Mouse (Mus musculus): ENCODE data around the gene Rbpj. TPM values are rescaled to one million over a fixed set of nuclear protein-coding genes. Genes with fewer than 3 reads are reported as not detected.

Gene Rbpj
- polyA plus RNA-seq, 1 experiment from 2014 or later: 33.1 TPM

- 83% methylated on average over 3 of the region's 3 CpGs for WGBS
- ATAC-seq (ENCODE audit: low FRiP score, low TSS enrichment): no peak
Measured at GRCm38 (mm10) chr5:53637206-53637605, 171.3 kb downstream of the Rbpj start.

GRCm38 (mm10) chr5:53638647-53639046, 172.7 kb downstream of the Rbpj start:
- Histone ChIP-seq H3K4me1 (ENCODE audit: insufficient read depth, low read length) (no peaks in the 10 kb centered on the region), H3K9ac (replicated peaks; ENCODE audit: low read length) (no peak overlapping the region), H3K9me3 (ENCODE audit: low read length) (no peaks in the 10 kb centered on the region), H3K4me3 (ENCODE audit: low read length) (no peak overlapping the region), H3K36me3 (ENCODE audit: insufficient read depth, low read length) (0 out of 2 replicates have a peak, but pooled peaks cover 7% of the 10 kb centered on the region), H3K4me2 (replicated peaks; ENCODE audit: low read depth, low read length) (no peak overlapping the region), H3K27me3 (ENCODE audit: insufficient read depth, low read length) (no peaks in the 10 kb centered on the region), H3K27ac (ENCODE audit: low read length) (no peak overlapping the region)
- ATAC-seq (ENCODE audit: low FRiP score, low TSS enrichment): no peak
- 70% methylated on average over 3 of the region's 3 CpGs for WGBS

More at GRCm38 (mm10) chr5:53637206-53637605, 171.3 kb downstream of the Rbpj start:
- Histone ChIP-seq H3K27me3 (ENCODE audit: insufficient read depth, low read length) (no peaks in the 10 kb centered on the region), H3K4me3 (ENCODE audit: low read length) (no peak overlapping the region), H3K9ac (replicated peaks; ENCODE audit: low read length) (no peak overlapping the region), H3K4me1 (ENCODE audit: insufficient read depth, low read length) (no peaks in the 10 kb centered on the region), H3K4me2 (replicated peaks; ENCODE audit: low read depth, low read length) (no peak overlapping the region), H3K36me3 (ENCODE audit: insufficient read depth, low read length) (0 out of 2 replicates have a peak, but pooled peaks cover 4% of the 10 kb centered on the region), H3K27ac (ENCODE audit: low read length) (no peak overlapping the region), H3K9me3 (ENCODE audit: low read length) (no peaks in the 10 kb centered on the region)

GRCm38 (mm10) chr5:53646669-53647068, 180.7 kb downstream of the Rbpj start:
- Histone ChIP-seq H3K9me3 (ENCODE audit: low read length) (no peaks in the 10 kb centered on the region), H3K4me1 (ENCODE audit: insufficient read depth, low read length) (no peaks in the 10 kb centered on the region), H3K27me3 (ENCODE audit: insufficient read depth, low read length) (no peaks in the 10 kb centered on the region), H3K9ac (replicated peaks; ENCODE audit: low read length) (no peak overlapping the region), H3K4me2 (replicated peaks; ENCODE audit: low read depth, low read length) (no peak overlapping the region), H3K4me3 (ENCODE audit: low read length) (no peak overlapping the region), H3K27ac (ENCODE audit: low read length) (no peak overlapping the region), H3K36me3 (ENCODE audit: insufficient read depth, low read length) (peaks cover 25% of the 10 kb centered on the region)
- WGBS: 66% methylated on average over 4 of the region's 9 CpGs
- no peak for ATAC-seq (ENCODE audit: low FRiP score, low TSS enrichment)

- H3K9me3 ChIP-seq (ENCODE audit: low read length): no peaks in the 10 kb centered on the region
- H3K36me3 ChIP-seq (ENCODE audit: insufficient read depth, low read length): peaks cover 31% of the 10 kb centered on the region
- no peak overlapping the region for H3K9ac ChIP-seq (replicated peaks; ENCODE audit: low read length)
- no peak overlapping the region for H3K4me2 ChIP-seq (replicated peaks; ENCODE audit: low read depth, low read length)
- no peak overlapping the region for H3K4me3 ChIP-seq (ENCODE audit: low read length)
- no peaks in the 10 kb centered on the region for H3K4me1 ChIP-seq (ENCODE audit: insufficient read depth, low read length)
- ATAC-seq (ENCODE audit: low FRiP score, low TSS enrichment): no peak
- no peak overlapping the region for H3K27ac ChIP-seq (ENCODE audit: low read length)
- WGBS: 94% methylated on average over 2 of the region's 2 CpGs
- H3K27me3 ChIP-seq (ENCODE audit: insufficient read depth, low read length): no peaks in the 10 kb centered on the region
Measured at GRCm38 (mm10) chr5:53647358-53647757, 181.4 kb downstream of the Rbpj start.

GRCm38 (mm10) chr5:53656596-53656995, 190.6 kb downstream of the Rbpj start:
- no peak overlapping the region for H3K4me3 ChIP-seq (ENCODE audit: low read length)
- H3K9ac ChIP-seq (replicated peaks; ENCODE audit: low read length): no peak overlapping the region
- H3K27ac ChIP-seq (ENCODE audit: low read length): peak overlapping the region; percentile 48; the same call in 1 of the 2 replicates
- 3% methylated on average over 1 of the region's 1 CpGs for WGBS
- H3K36me3 ChIP-seq (ENCODE audit: insufficient read depth, low read length): peaks cover 8% of the 10 kb centered on the region
- H3K4me2 ChIP-seq (replicated peaks; ENCODE audit: low read depth, low read length): no peak overlapping the region
- no peaks in the 10 kb centered on the region for H3K9me3 ChIP-seq (ENCODE audit: low read length)
- no peaks in the 10 kb centered on the region for H3K27me3 ChIP-seq (ENCODE audit: insufficient read depth, low read length)
- H3K4me1 ChIP-seq (ENCODE audit: insufficient read depth, low read length): peaks cover 7% of the 10 kb centered on the region; the same call in 1 of the 2 replicates
- ATAC-seq (ENCODE audit: low FRiP score, low TSS enrichment): no peak

GRCm38 (mm10) chr5:53657925-53658324, 192.0 kb downstream of the Rbpj start:
- Histone ChIP-seq H3K9me3 (ENCODE audit: low read length) (no peaks in the 10 kb centered on the region), H3K36me3 (ENCODE audit: insufficient read depth, low read length) (no peaks in the 10 kb centered on the region), H3K4me1 (ENCODE audit: insufficient read depth, low read length) (peaks cover 7% of the 10 kb centered on the region; the same call in 1 of the 2 replicates), H3K9ac (replicated peaks; ENCODE audit: low read length) (no peak overlapping the region), H3K4me2 (replicated peaks; ENCODE audit: low read depth, low read length) (no peak overlapping the region), H3K27ac (ENCODE audit: low read length) (no peak overlapping the region), H3K4me3 (ENCODE audit: low read length) (no peak overlapping the region), H3K27me3 (ENCODE audit: insufficient read depth, low read length) (no peaks in the 10 kb centered on the region)
- WGBS: 67% methylated on average over 6 of the region's 6 CpGs
- ATAC-seq (ENCODE audit: low FRiP score, low TSS enrichment): peak; percentile 76; the same call in 1 of the 2 replicates

- Histone ChIP-seq H3K4me2 (replicated peaks; ENCODE audit: low read depth, low read length) (no peak overlapping the region), H3K9ac (replicated peaks; ENCODE audit: low read length) (no peak overlapping the region), H3K36me3 (ENCODE audit: insufficient read depth, low read length) (no peaks in the 10 kb centered on the region), H3K27me3 (ENCODE audit: insufficient read depth, low read length) (no peaks in the 10 kb centered on the region), H3K4me3 (ENCODE audit: low read length) (no peak overlapping the region), H3K9me3 (ENCODE audit: low read length) (no peaks in the 10 kb centered on the region), H3K4me1 (ENCODE audit: insufficient read depth, low read length) (peaks cover 7% of the 10 kb centered on the region; the same call in 1 of the 2 replicates), H3K27ac (ENCODE audit: low read length) (no peak overlapping the region)
- ATAC-seq (ENCODE audit: low FRiP score, low TSS enrichment): no peak
- 84% methylated on average over 2 of the region's 2 CpGs for WGBS
Measured at GRCm38 (mm10) chr5:53661508-53661907, 195.6 kb downstream of the Rbpj start.

GRCm38 (mm10) chr5:53662413-53662812, 196.5 kb downstream of the Rbpj start:
- no peak overlapping the region for H3K4me3 ChIP-seq (ENCODE audit: low read length)
- no peak overlapping the region for H3K9ac ChIP-seq (replicated peaks; ENCODE audit: low read length)
- no peaks in the 10 kb centered on the region for H3K9me3 ChIP-seq (ENCODE audit: low read length)
- H3K36me3 ChIP-seq (ENCODE audit: insufficient read depth, low read length): no peaks in the 10 kb centered on the region
- no peak overlapping the region for H3K4me2 ChIP-seq (replicated peaks; ENCODE audit: low read depth, low read length)
- WGBS: 42% methylated on average over 1 of the region's 1 CpGs
- no peaks in the 10 kb centered on the region for H3K27me3 ChIP-seq (ENCODE audit: insufficient read depth, low read length)
- H3K4me1 ChIP-seq (ENCODE audit: insufficient read depth, low read length): peaks cover 7% of the 10 kb centered on the region; the same call in 1 of the 2 replicates
- no peak for ATAC-seq (ENCODE audit: low FRiP score, low TSS enrichment)
- no peak overlapping the region for H3K27ac ChIP-seq (ENCODE audit: low read length)

- Histone ChIP-seq H3K9me3 (ENCODE audit: low read length) (no peaks in the 10 kb centered on the region), H3K36me3 (ENCODE audit: insufficient read depth, low read length) (no peaks in the 10 kb centered on the region), H3K4me2 (replicated peaks; ENCODE audit: low read depth, low read length) (no peak overlapping the region), H3K4me3 (ENCODE audit: low read length) (no peak overlapping the region), H3K27me3 (ENCODE audit: insufficient read depth, low read length) (no peaks in the 10 kb centered on the region), H3K4me1 (ENCODE audit: insufficient read depth, low read length) (peaks cover 4% of the 10 kb centered on the region; the same call in 1 of the 2 replicates), H3K9ac (replicated peaks; ENCODE audit: low read length) (no peak overlapping the region), H3K27ac (ENCODE audit: low read length) (no peak overlapping the region)
- no peak for ATAC-seq (ENCODE audit: low FRiP score, low TSS enrichment)
Measured at GRCm38 (mm10) chr5:53663665-53664064, 197.7 kb downstream of the Rbpj start.

GRCm38 (mm10) chr5:53668021-53668420, 202.1 kb downstream of the Rbpj start:
- ATAC-seq (ENCODE audit: low FRiP score, low TSS enrichment): no peak
- no peaks in the 10 kb centered on the region for H3K27me3 ChIP-seq (ENCODE audit: insufficient read depth, low read length)
- WGBS: 85% methylated on average over 5 of the region's 5 CpGs
- no peak overlapping the region for H3K27ac ChIP-seq (ENCODE audit: low read length)
- H3K9me3 ChIP-seq (ENCODE audit: low read length): no peaks in the 10 kb centered on the region
- H3K4me1 ChIP-seq (ENCODE audit: insufficient read depth, low read length): no peaks in the 10 kb centered on the region
- no peak overlapping the region for H3K4me2 ChIP-seq (replicated peaks; ENCODE audit: low read depth, low read length)
- H3K9ac ChIP-seq (replicated peaks; ENCODE audit: low read length): no peak overlapping the region
- no peak overlapping the region for H3K4me3 ChIP-seq (ENCODE audit: low read length)
- H3K36me3 ChIP-seq (ENCODE audit: insufficient read depth, low read length): no peaks in the 10 kb centered on the region
